Mouse (Mus musculus) liver, embryonic 14 days (tissue): Measurements from ENCODE around the gene Hspb6. TPM values are rescaled to one million over a fixed set of nuclear protein-coding genes. Genes with fewer than 3 reads are reported as not detected.

Experiments
- polyA plus RNA-seq: library from polyadenylated mRNA; depleted of rRNA; stranded (reverse); fragments of >200 nt; gene quantifications from 2 replicates; pipeline ENCODE4 v1.2.3, GENCODE M21; 2012; rRNA removed

The Hspb6 gene
- polyA plus RNA-seq, result 3.4 and 3.7 TPM in 2 replicates

GRCm38 (mm10) chr7:30552102-30553020 is at the start of gene Hspb6, which contains the start of gene Proser3:
Hspb6 (plus strand) TSS chr7:30552178.
Proser3 (minus strand) TSS chr7:30552299.

GRCm38 (mm10) chr7:30534633-30535577 is 17.1 kb upstream of the Hspb6 start, which contains the start of gene Arhgap33:
Arhgap33 (minus strand) TSS chr7:30535060.

GRCm38 (mm10) chr7:30559443-30559954 is 7.5 kb downstream of the Hspb6 start, which contains the start of gene Lin37:
Lin37 (minus strand) TSS chr7:30559838.

GRCm38 (mm10) chr7:30563117-30563905 is 11.3 kb downstream of the Hspb6 start, which contains the start of the genes U2af1l4, Gm49396 and Psenen:
U2af1l4 (plus strand) TSS chr7:30563301.
Gm49396 (plus strand) TSS chr7:30563344.
Psenen (minus strand) TSS chr7:30563627.

DNA sequence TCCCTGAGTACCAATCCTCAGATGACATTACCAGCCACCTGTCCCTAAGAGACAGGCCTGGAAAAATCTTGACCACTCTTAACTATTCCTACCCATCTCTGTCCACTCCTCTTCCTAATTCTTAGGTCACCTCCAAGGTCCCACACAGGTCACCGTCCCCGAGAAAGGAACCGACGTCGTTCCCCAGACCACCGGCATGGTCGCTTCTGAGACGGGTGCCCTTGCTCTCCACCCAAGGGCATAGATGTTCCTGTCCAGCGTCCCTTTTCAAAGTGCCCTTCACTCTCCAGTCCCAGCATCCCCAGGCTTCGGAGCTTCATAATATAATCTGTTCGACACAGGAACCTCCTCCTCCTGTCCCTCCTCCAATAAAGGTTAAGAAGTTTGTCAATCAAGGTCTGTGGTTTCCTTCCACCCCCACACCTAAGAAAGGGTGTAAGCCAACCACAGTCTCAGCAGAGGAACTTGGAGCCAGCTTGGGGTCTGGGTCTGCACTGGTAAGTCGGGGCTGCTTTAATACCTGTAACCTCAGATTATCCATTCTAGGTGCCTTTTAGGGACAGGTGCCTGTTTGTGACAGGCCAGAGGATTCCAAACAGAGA is 13.1 kb downstream of the Hspb6 start, which contains the start of gene Igflr1:
TSS of gene Igflr1 (plus strand) at position 458 of the 602 bp plus-strand sequence.

GRCm38 (mm10) chr7:30588676-30589434 is 36.9 kb downstream of the Hspb6 start, which contains the start of gene Kmt2b:
Kmt2b (minus strand) TSS chr7:30588726.

GRCm38 (mm10) chr7:30598786-30599185 is 46.8 kb downstream of the Hspb6 start, which contains the start of gene Zbtb32:
Zbtb32 (minus strand) TSS chr7:30598909.

Other genes with a start within 250 kb of the Hspb6 start
- 13.6 and 13.9 TPM in 2 replicates for gene Alkbh6, start 243.5 kb upstream of the Hspb6 start, polyA plus RNA-seq
- gene Syne4, start 237.4 kb upstream of the Hspb6 start, polyA plus RNA-seq, result 9.4 and 10.6 TPM in 2 replicates
- gene E130208F15Rik, start 230.4 kb upstream of the Hspb6 start, polyA plus RNA-seq, result 0.12 and 0.16 TPM in 2 replicates
- gene Sdhaf1, start 228.3 kb upstream of the Hspb6 start, polyA plus RNA-seq, result 4.5 and 5.2 TPM in 2 replicates
- 1.1 and 1.2 TPM in 2 replicates for gene Lrfn3, start 189.4 kb upstream of the Hspb6 start, polyA plus RNA-seq
- gene Tyrobp, start 138.4 kb upstream of the Hspb6 start, polyA plus RNA-seq, result 65.2 and 83.0 TPM in 2 replicates
- 2.0 and 2.7 TPM in 2 replicates for gene Hcst, start 132.3 kb upstream of the Hspb6 start, polyA plus RNA-seq
- 0.76 and 1.2 TPM in 2 replicates for gene Nfkbid, start 130.4 kb upstream of the Hspb6 start, polyA plus RNA-seq
- 2.6 and 3.0 TPM in 2 replicates for gene Aplp1, start 106.6 kb upstream of the Hspb6 start, polyA plus RNA-seq
- 0.06 and 0.09 TPM in 2 replicates for gene Kirrel2, start 94.5 kb upstream of the Hspb6 start, polyA plus RNA-seq
- gene Nphs1, start 93.9 kb upstream of the Hspb6 start, polyA plus RNA-seq, result 0.06 and 0.07 TPM in 2 replicates
- 40.2 and 47.9 TPM in 2 replicates for gene Prodh2, start 58.6 kb upstream of the Hspb6 start, polyA plus RNA-seq
- gene Arhgap33, start 17.1 kb upstream of the Hspb6 start, polyA plus RNA-seq, result 5.9 and 7.3 TPM in 2 replicates
- 5.0 and 6.7 TPM in 2 replicates for gene Proser3, start 121 bp downstream of the Hspb6 start, polyA plus RNA-seq
- 14.5 and 16.8 TPM in 2 replicates for gene Lin37, start 7.7 kb downstream of the Hspb6 start, polyA plus RNA-seq
- 30.3 and 31.5 TPM in 2 replicates for gene U2af1l4, start 11.1 kb downstream of the Hspb6 start, polyA plus RNA-seq
- gene Gm49396, start 11.2 kb downstream of the Hspb6 start, polyA plus RNA-seq, result 1.0 and 1.8 TPM in 2 replicates
- gene Psenen, start 11.4 kb downstream of the Hspb6 start, polyA plus RNA-seq, result 52.6 and 62.2 TPM in 2 replicates
- 1.6 and 1.8 TPM in 2 replicates for gene Igflr1, start 13.2 kb downstream of the Hspb6 start, polyA plus RNA-seq
- 9.7 and 11.2 TPM in 2 replicates for gene Kmt2b, start 36.5 kb downstream of the Hspb6 start, polyA plus RNA-seq
- gene Zbtb32, start 46.7 kb downstream of the Hspb6 start, polyA plus RNA-seq, result 0.03 and 0.09 TPM in 2 replicates
- 0.21 and 0.71 TPM in 2 replicates for gene Upk1a, start 60.7 kb downstream of the Hspb6 start, polyA plus RNA-seq
- 430 and 478 TPM in 2 replicates for gene Cox6b1, start 74.0 kb downstream of the Hspb6 start, polyA plus RNA-seq
- 0.03 TPM in 1 of 2 replicates, not detected in the other for gene Etv2, start 83.7 kb downstream of the Hspb6 start, polyA plus RNA-seq
- 21.9 and 25.1 TPM in 2 replicates for gene Rbm42, start 98.1 kb downstream of the Hspb6 start, polyA plus RNA-seq
- 24.1 and 28.2 TPM in 2 replicates for gene Haus5, start 112.8 kb downstream of the Hspb6 start, polyA plus RNA-seq
- not detected in 2 replicates for gene Pmis2, start 119.4 kb downstream of the Hspb6 start, polyA plus RNA-seq
- gene 2200002J24Rik, start 146.7 kb downstream of the Hspb6 start, polyA plus RNA-seq, result 0.09 and 0.21 TPM in 2 replicates
- 0.74 and 0.90 TPM in 2 replicates for gene Atp4a, start 160.0 kb downstream of the Hspb6 start, polyA plus RNA-seq
- 56.5 and 63.8 TPM in 2 replicates for gene Tmem147, start 177.4 kb downstream of the Hspb6 start, polyA plus RNA-seq
- gene Gapdhs, start 191.5 kb downstream of the Hspb6 start, polyA plus RNA-seq, result not detected in 2 replicates
- 0.61 and 0.74 TPM in 2 replicates for gene Sbsn, start 199.3 kb downstream of the Hspb6 start, polyA plus RNA-seq
- gene Dmkn, start 211.6 kb downstream of the Hspb6 start, polyA plus RNA-seq, result 0.16 and 0.25 TPM in 2 replicates
- gene Krtdap, start 235.7 kb downstream of the Hspb6 start, polyA plus RNA-seq, result 0.20 TPM in 1 of 2 replicates, not detected in the other